Mouse (Mus musculus) heart, postnatal 0 days (tissue): ENCODE measurements around the gene Rhd.

Experiments used
- CTCF ChIP-seq: IDR thresholded peaks from 2 replicates; pipeline ENCODE4 v1.5.1; 2016; ENCODE audit warnings: antibody characterized with exemption, control low read depth, low read depth
- EP300 ChIP-seq: IDR thresholded peaks from 2 replicates; pipeline ENCODE4 v1.6.1; 2016; ENCODE audit warnings: antibody characterized with exemption, low read depth

GRCm38 (mm10) chr4:134862996-134863395 is 1.3 kb upstream of the Rhd start:
- TF ChIP-seq CTCF = no peak
- TF ChIP-seq EP300 = no peak
